Mouse (Mus musculus) left cerebral cortex, postnatal 14 days (tissue): Measurements from ENCODE around the gene Gdpd5. TPM values are rescaled to one million over a fixed set of nuclear protein-coding genes. Genes with fewer than 3 reads are reported as not detected.

Experiments used
- DNase-seq, 2 experiments: peaks; one replicate each; pipeline ENCODE4 v3.0.0; 2021 to 2022; ENCODE audit warnings: low spot score in 2 of 2, mixed read lengths in 1 of 2
- intact Hi-C: fragments of 180-260 bp; cut with DNase I; formaldehyde crosslinking; loops from one replicate; pipeline ENCODE4 v1.15.1; 2025
- long read RNA-seq, 2 experiments: library from polyadenylated mRNA; stranded (forward); transcript quantifications; one replicate each; pipeline ENCODE4 v2.0.0; 2021
- total RNA-seq, 2 experiments: library from RNA; stranded (reverse); gene quantifications; 2 replicates each; pipeline ENCODE4 v1.2.3; 2021

Gdpd5 gene
- total RNA-seq = 10 to 100 TPM; 40.7 to 47.5 TPM
- long read RNA-seq, experiment 1, full-length matches to known transcripts = 10 of 24 reads
- long read RNA-seq, experiment 1, partial matches to known transcripts = 2 of 24 reads
- long read RNA-seq, experiment 1, other reads (novel, unspliced or antisense) = 12 of 24 reads
- long read RNA-seq, experiment 2, full-length matches to known transcripts = 4 of 16 reads
- long read RNA-seq, experiment 2, partial matches to known transcripts = 4 of 16 reads
- long read RNA-seq, experiment 2, other reads (novel, unspliced or antisense) = 8 of 16 reads

DNA sequence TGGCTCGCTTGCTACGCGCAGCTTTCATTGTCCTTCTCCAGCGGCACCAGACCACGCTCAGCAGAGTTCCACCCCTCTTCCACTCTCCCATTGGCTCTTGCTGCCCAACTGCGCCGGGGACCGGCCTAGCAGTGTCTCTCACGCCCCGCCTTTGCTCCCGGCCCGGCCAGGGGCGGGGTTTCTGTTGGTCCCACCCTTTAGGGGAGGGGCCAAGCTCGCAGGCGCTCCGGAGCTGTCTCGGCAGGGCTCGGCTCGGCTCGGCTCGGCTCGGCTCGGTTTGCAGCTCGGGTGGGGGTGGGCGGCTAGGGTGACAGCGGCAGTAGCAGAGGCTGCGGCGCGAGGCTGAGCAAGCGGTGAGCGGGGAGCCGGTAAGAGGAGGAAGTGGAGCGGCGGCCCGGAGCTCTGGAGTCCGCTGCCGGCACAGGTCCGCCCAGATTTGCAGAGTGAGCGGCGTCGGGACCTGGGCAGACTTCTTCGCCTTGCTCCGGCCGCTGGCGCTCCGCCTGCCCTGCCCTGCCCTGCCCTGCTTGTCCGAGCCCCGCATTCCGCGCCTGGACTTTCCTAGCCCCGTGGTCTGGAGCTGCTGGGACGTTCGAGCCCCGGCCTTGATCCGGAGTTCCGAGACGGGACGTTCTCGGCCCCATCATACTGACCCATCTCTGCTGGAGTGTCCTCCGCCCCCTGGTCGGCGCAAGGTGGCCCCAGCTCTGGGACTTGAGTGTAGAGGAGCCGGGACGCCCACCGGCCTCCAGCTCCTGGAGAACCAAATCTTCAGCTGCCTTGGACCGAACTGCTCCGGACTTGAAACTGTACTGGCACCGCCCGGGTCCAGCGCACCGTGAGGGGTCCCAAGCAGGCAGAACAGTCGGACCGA is at the start of gene Gdpd5:
Gene Gdpd5 (plus strand): TSS at position 201 of the 874 bp plus-strand sequence.
- peak; percentile 99 for DNase-seq
- intact Hi-C loops = no loop called here

DNA sequence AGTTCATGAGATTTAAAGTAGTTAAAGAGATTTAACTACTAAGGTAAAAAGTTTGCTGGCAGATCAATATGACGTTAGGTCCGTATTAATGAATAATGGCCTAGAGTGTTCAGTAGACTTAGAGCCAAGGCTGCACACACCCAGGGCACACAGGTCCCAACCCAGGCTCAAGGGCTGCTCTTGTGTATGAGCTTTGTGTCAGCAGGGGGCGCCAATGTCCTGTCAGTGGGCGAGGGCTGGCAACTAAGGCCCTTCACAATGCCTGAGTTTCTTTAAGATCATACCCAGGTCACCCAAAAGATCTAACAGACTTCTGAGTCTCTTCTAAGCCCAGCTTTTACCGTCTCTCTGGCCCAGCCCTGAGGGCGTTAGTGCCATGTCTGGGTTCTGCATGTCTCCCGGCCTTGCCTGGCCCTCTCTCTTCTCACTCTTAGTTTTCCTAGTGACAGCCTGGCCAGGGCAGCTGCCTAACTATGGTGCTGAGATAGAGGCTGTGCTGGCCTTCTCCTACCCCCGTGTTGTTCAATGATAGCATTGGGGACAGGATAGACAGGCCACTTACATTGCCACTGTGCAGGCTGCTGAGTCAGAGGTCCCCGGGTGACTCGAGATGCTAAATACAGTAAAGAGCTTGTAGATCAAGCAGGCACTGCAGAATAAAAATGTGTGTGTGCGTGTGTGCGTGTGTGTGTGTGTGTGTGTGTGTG is 48.3 kb upstream of the Gdpd5 start:
- intact Hi-C loops = loop anchor here (1.0 to 5.0 kb wide), 2 partner anchors 32 to 119 kb away; no protein-coding TSS in a partner anchor
- DNase-seq = peak; percentile 64 to 78

DNA sequence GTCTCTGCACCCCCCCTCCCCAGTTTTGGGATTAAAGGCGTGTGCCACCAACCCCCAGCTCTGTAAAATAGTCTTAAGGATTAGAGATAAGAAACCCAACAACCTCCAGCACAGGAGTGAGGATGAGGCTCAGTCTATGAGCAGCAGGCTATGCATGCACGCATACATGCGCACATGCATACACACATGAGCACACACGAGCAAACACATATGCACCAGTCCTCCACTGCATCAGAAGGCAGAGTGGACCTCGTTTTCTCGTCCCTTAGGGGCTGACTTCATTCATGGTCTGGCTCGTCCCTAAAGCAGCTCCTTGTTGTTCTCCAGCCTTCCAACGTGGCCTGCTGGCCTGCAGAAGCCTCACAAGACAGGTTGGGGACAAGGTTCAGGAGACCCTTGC is 40.5 kb upstream of the Gdpd5 start:
- intact Hi-C loops = no loop called here
- DNase-seq = no peak

DNA sequence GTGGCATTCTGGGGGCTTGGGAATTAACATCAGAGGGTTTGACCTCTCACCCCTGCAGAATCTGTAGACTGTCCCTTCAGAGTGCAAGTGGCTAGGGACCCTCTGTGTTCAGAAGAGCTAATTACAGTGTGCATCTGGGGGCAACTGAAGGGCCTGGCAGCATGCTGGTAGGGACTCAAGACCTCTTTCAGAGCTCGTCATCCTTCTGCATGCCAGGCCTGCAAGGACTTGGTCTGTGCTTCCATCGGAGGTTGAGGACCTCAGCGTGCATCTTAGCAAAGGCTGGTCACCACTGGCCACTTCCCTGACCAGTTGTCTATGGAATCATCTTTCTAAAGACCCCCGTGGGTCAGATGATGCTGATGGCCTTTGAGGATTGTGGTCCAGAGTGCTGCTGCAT is 37.6 kb upstream of the Gdpd5 start:
- DNase-seq = no peak
- intact Hi-C loops = no loop called here

DNA sequence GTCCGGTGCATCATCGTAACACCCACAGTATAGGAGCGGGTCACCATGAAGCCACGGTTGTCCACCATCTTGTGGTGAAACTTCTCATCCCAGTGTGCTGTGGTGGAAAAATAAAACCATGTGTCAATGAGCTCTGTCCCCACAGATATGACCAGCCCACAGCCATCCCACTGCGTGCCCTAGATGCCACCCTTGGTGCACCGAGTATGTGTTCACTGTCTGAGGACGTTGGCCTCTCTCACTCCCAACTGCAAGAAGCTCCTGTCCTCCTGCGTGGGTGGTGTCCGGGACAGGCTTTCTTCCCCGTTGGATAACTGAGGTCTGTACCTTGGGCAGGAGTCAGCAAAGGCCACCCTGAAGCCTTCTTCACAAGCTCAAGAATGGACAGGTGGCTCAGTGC is 33.9 kb upstream of the Gdpd5 start:
- DNase-seq = no peak
- intact Hi-C loops = no loop called here

DNA sequence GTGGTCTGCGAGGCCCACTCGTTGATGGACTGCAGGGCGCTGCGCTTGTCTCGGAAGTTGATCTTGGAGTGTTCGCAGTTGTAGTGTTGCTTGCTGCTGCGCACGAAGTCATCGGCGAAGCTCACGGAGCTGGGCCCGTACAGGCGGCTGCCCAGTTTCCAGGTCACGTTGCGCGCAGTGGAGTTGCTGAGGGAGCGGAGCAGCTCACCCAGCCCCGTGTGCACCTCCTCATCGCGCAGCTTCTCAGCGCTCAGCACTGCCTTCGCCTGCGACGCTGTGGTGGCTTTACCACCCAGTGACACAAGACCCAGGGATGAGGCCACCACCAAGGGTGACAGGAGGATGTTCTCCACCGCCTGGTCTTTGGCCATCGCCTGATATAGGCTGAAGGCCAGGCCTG is 32.3 kb upstream of the Gdpd5 start:
- no peak for DNase-seq
- intact Hi-C loops = no loop called here

DNA sequence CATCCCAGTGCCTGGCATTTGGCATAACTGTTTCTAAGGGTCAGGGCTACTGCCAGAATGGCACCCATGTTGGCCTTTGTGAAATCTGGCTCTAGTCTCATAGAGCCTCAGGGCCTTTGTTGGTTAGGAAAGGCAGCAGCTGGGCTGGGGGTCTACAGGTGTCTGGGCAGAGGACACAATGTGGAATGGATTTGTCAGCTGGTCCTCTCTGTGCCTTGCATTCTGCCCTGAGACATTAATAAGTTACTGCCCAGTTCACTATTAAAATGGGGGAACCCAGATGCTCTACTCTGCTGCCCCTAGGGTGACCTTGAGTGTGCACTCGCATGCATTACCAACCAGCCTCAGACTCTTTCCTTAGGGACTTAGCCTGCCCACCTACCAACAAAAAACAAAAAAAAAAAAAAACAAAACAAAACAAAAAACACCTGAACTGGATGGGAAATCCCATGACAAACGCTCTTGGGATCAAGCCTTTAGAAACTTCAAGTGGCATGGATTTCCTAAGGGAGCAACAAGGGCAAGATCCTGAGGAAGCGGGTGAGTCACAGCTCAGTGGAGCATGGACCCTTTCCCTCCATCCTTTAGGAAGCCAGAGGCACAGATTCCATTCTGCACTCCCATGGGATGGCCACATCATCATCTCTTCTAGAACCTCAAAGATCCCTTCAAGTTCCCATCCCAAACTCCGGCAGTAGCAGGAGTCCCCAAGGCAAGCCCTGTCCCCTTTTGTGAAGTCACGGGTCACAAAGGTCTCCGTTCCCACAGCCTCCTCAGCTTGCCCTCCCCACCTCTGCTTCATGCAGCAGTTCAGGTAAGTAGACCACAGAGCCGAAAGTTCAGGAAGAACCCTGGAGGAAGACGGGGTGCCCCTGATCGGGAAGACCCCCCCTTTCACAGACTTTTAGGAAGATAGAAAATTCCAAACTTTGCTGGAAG is 31.2 kb upstream of the Gdpd5 start:
- no peak for DNase-seq
- intact Hi-C loops = no loop called here

DNA sequence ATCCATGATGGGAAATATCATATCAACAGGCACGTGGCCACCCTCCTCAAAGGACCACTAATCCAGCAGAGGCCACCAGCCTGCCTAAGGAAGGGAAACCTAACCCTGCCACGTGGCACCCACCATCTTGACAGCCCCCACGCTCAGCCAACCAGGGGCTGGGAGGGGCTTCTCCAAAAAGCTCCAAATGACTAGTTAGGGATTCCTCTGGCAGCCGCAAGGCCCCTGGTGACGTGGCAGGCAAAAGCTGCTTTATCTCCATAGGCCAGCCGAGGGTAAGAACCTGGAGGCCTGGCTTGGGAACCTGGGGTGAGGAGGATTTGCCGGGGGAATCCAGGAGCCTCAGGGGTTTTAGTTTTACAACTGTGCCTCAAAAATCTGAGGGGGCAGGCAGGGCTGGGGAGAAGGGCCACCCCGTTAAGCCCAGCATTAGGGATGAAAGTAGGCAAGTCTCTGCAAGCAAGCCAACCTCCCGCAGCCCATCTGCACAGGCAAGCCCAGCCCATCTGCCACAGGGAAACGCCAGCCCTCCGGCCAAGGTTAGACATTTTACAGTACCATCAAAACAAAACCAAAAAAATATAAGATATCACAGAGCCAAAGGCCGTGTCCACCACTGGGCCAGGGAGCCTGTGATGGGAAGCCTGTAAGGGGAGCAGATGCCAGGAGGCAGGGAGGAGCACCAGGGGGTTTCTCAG is 30.0 kb upstream of the Gdpd5 start:
- intact Hi-C loops = no loop called here
- no peak for DNase-seq

DNA sequence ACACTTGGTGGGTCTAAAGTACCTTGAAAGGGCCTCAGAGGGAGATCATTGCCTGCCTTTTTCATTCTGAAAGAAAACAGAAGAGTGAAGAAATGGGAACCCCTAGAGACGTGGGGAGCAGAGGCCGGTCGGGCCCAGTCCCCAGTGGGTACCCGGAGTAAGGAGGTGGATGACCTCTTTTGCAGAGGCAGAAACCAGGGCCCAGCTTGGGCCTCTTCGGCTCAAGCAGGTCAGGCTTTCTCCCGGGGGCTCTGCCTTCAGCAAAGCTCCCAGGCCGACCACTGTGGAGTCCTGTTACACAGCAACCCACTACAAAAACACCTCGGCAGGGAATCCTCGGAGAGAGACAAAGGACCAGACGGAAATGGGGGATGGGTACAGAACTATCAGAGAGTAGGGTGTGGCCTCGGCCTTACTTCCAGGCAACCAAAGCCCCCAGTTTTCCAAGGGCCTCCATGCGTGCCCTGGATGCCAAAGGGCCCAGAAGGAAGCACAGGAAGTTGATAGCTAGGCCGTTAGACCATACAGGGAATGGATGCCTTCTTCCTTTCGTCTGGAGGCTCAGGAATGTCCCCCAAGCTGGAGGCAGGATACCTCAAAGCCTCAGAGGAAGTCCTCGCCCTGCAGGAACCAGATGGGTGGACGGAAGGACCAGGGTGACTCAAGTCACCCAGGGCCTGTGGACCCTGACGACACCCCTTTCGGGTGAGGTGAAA is 29.3 kb upstream of the Gdpd5 start:
- DNase-seq = no peak
- intact Hi-C loops = no loop called here

DNA sequence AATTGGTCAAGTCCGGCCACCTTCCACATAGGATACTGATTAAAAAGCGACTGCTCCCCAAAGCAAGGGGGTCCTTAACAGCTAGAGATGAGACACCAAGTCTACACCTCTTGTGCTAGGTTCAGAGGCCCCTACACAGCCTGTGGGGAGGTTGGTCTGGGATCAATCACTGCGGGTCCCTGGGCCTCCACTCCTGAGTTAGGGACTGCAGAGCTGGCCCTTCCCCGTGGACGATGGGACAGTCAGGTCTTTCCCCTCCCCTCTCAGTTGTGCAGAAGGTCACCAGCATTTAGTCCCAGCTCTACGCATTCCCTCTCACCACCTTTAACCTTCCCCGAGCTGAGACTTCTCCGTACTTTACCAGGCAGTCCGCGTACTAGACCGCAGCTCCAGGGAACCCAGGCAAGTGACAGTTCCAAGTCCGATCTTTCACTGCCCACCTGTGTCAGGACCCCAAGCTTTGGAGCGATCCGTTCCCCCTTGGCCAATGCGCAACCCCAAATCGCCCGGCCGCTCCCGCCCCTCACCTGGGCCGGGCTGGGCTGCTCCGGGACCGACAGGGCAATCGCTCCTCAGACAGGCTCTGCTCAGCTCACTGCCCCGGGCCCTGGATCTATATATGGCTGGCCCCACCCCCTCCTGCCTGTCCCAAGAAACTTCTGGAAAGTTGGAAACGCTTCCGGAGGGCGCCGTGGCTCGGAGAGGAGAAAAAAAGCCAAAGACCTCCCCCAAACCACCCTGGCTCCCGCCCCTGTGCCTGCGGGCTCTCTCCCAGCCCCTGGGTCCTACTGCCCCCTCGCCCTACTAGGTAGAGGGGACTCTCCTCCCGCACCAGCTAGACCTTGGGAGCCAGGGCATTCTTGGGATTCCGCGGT is 28.5 kb upstream of the Gdpd5 start, which contains the start of gene Serpinh1:
Gene Serpinh1 (minus strand): TSS at position 714 of the 875 bp plus-strand sequence.
- DNase-seq = peak in 1 of 2 experiments; percentile 51
- intact Hi-C loops = no loop called here

DNA sequence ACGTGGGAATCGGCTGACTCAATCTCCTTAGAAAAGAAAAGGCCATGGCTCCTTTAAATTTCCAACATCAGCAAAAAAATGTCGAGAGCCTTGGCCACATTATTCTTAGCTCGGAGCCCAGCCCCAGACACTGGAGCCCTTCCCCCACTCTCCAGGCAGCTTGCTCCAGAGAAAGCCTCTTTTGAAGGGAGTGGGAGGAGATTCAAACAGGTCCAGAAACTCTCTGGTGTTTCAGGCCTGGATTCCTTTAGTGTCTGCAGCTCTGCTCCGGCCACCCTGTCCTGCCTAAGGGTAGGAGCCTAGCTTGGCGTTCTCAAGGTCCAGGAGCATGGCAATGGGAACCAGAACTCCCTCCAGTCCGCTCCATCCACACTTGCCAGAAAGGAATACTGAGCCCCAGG is 25.5 kb upstream of the Gdpd5 start:
- intact Hi-C loops = no loop called here
- peak; percentile 81 to 91 for DNase-seq

DNA sequence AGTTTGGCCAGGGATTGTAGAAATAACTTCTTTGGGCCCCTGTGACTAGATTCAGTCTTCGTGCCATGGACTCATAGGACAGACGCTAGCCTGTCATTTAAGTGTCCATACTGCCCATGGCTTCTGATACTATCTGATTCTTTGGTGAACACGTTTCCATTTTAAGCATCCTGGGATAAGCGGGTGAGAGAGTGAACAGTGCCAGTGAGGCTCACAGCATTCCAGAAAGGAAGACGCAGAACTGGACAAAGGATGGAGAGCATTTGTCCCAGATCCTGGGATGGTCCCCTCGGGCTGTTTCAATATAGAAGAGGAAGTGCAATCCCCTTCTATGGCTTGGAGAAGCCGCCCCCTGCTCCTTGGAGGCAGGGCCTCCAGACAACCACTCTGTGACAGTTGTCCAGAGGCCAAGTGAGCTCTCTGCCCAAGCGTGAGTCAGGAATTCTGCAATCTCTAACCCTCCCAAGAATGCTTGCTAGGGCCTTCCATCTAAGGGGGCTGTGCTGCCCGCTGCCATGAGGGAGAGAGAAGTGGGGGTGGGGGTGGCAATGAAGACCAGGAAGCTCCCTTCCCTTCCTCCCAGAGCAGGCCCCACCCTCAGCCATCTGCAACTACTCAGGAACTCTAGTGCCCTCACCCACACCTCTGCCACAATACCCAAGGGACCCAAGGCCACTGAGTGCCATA is 24.8 kb upstream of the Gdpd5 start:
- intact Hi-C loops = no loop called here

DNA sequence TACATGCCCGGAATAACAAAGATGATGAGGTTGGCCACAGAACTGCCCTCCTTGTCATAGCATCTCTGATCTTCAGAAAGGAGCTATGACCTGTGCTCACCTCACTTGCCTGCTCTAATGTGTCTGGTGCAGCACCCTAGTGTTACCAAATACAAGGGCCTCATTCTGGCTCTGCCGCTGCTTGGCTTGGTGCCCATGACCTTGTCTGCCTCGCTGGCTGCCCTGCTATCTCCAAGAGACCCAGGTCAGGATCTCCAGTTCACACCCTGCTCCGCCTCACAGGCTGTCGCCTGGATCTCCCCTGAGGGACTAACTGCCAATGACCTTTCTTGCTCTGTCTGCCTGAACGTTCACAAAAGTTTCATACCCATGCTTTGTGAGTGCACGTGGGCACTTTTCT is 24.0 kb upstream of the Gdpd5 start:
- intact Hi-C loops = no loop called here
- DNase-seq = no peak

More for the DNA sequence above, 24.8 kb upstream of the Gdpd5 start:
- no peak for DNase-seq

DNA sequence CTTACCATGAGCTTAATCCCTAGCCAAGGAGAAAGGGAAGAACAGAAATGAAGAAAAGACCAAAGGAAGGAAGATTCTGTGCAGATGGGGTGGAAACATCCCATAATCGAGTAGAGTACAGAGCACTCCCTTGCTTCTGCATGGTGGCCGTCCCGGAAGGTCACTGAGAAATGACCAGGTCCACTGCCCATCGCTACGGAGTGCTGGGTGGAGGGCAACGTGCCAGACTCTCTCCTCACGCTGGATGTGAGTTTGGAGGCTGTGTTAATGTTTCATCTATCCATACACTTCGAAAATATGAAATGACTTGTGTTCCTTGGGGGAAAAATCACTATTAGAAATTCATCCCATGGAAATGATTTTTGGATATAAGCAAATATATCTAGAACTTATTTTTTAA is 22.8 kb upstream of the Gdpd5 start:
- no peak for DNase-seq
- intact Hi-C loops = no loop called here

DNA sequence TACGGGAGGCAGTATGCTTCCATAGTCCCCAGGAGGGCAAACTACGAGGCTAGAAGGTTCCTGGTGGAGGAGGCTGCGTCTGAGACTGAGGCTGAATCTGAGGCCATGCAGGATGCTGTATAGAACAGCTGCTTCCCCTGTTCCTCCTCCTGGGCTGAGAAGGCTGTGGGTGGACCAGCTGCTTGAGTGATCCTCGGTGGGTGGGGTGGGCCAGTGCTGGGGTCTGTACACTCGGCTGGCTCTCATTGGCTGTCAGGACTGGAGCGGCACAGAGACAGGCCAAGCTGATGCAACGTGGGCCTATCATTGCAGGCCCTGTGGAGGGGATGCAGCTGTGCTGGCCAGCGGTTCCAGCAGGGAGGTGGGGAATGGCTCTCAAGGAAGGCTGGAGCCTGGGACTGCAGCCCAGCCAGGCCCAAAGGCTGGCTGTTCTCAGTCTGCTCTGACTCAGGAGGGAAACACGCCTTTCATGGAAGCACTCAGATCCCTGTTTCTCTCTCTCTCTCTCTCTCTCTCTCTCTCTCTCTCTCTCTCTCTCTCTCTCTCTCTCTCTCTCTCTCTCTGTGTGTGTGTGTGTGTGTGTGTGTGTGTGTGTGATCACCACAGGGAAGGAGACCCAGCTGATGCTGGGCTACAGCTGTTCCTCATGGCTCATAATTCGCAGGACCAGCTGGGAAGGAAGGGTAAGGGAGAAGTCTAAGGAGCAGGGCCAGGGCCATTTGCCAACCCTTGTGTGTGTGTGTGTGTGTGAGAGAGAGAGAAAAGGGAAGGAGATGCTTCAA is 21.0 kb upstream of the Gdpd5 start:
- peak; percentile 71 to 90 for DNase-seq
- intact Hi-C loops = no loop called here
